Mouse (Mus musculus): ENCODE measurements around the gene AL731706.1. TPM values are rescaled to one million over a fixed set of nuclear protein-coding genes. Genes with fewer than 3 reads are reported as not detected.
"Not testable (repeated sequence)": the region's sequence is repeated elsewhere in the genome, so short reads cannot be mapped to it uniquely, and the experiment has no call there.

Gene AL731706.1
- polyA plus RNA-seq, 1 experiment from 2014 or later, result 32.1 TPM

DNA sequence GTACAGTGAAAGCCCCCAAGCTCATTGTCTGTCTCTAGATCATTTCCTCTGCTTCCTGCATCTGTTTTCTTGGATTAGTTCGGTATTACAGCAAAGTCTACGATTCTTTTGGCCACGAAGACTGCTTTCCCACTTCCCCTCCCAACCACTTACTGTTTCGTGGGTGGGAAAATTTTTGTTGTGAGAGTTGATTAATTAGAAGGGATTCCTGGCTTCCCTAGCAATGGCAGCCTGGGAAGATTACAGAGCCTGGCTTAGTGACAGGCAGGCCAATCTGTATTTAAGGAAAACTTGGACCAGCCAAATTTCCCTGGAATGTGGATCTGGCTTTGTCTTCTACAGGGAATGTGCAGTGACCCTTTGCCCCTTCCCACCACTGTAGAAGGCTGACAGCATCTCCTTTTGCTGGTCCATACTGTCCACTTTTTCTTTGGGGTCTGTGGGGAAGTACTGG is 20.8 kb upstream of the AL731706.1 start:
- no peaks in the 10 kb centered on the region for H3K36me3 ChIP-seq (ENCODE audit: control insufficient read depth, insufficient read depth, low read length)
- peak overlapping the region; percentile 4; the same call in 1 of the 2 replicates for H3K9ac ChIP-seq (ENCODE audit: low read length)
- peaks cover 14% of the 10 kb centered on the region for H3K4me1 ChIP-seq (ENCODE audit: control insufficient read depth, insufficient read depth, low read length)
- H3K27me3 ChIP-seq (ENCODE audit: control insufficient read depth, insufficient read depth, low read length), result no peaks in the 10 kb centered on the region
- no peak overlapping the region for H3K4me3 ChIP-seq (ENCODE audit: low read depth, low read length)
- no peaks in the 10 kb centered on the region for H3K9me3 ChIP-seq (ENCODE audit: control insufficient read depth, low read length)
- H3K4me2 ChIP-seq, result no peak overlapping the region
- ATAC-seq (ENCODE audit: low FRiP score) (peak; percentile 60), DNase-seq (ENCODE audit: low spot score, missing footprints) (no peak)
- no peak overlapping the region for H3K27ac ChIP-seq (ENCODE audit: low read depth, low read length)
- 10% methylated on average over 4 of the region's 4 CpGs for WGBS

DNA sequence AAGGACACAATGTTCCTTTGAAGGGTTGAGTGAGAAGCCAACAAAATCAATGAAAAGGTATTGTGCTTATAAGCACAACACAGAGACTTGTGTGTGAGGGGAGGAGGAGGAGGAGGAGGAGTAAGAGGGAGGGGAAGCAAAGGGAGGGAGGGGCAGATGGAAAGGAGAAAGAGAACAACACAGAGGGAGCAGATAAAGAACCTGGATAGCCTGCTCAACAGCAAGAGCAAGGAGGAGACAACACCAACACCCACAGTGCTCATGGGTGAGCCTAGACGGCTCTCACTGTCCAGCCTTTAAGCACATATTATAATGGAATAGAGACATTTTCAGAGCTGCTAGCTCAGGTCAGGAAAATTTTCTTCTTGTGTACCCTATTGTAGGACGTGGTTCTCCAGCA is 18.1 kb upstream of the AL731706.1 start:
- no peak overlapping the region for H3K27ac ChIP-seq (ENCODE audit: low read depth, low read length)
- H3K4me2 ChIP-seq, result no peak overlapping the region

DNA sequence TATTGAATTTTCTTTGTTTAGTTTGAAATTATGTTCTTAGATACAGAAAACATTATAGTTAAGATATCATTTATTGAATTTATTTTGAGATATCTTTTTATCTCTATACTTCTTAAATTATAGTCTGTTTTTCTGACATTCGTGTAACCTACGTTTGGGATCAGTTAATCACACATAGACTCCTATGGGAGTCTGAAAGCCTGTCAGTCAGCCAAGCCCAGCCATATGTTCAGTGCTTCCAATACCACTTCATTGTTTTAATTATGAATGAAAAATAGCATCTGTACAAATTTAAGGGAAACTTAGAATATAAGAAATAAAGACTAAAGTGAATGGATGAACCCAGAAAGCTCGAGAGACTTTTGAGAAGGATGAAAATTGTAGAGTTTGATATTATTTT is 17.4 kb upstream of the AL731706.1 start:
- Histone ChIP-seq H3K27ac (ENCODE audit: low read depth, low read length) (no peak overlapping the region), H3K9ac (ENCODE audit: low read length) (no peak overlapping the region), H3K4me1 (ENCODE audit: control insufficient read depth, insufficient read depth, low read length) (peaks cover 14% of the 10 kb centered on the region), H3K9me3 (ENCODE audit: control insufficient read depth, low read length) (no peaks in the 10 kb centered on the region), H3K4me2 (no peak overlapping the region), H3K4me3 (ENCODE audit: low read depth, low read length) (no peak overlapping the region), H3K36me3 (ENCODE audit: control insufficient read depth, insufficient read depth, low read length) (0 out of 2 replicates have a peak, but pooled peaks cover 5% of the 10 kb centered on the region), H3K27me3 (ENCODE audit: control insufficient read depth, insufficient read depth, low read length) (no peaks in the 10 kb centered on the region)
- ATAC-seq (ENCODE audit: low FRiP score), result no peak
- DNase-seq (ENCODE audit: low spot score, missing footprints), result no peak
- WGBS, result 82% methylated on average over 3 of the region's 3 CpGs

More for the DNA sequence above, 18.1 kb upstream of the AL731706.1 start:
- Histone ChIP-seq H3K27me3 (ENCODE audit: control insufficient read depth, insufficient read depth, low read length) (no peaks in the 10 kb centered on the region), H3K9me3 (ENCODE audit: control insufficient read depth, low read length) (no peaks in the 10 kb centered on the region), H3K4me3 (ENCODE audit: low read depth, low read length) (no peak overlapping the region), H3K36me3 (ENCODE audit: control insufficient read depth, insufficient read depth, low read length) (0 out of 2 replicates have a peak, but pooled peaks cover 5% of the 10 kb centered on the region), H3K9ac (ENCODE audit: low read length) (no peak overlapping the region), H3K4me1 (ENCODE audit: control insufficient read depth, insufficient read depth, low read length) (peaks cover 14% of the 10 kb centered on the region)
- DNase-seq (ENCODE audit: low spot score, missing footprints) (no peak), ATAC-seq (ENCODE audit: low FRiP score) (no peak)
- WGBS, result 67% methylated on average over 2 of the region's 2 CpGs

DNA sequence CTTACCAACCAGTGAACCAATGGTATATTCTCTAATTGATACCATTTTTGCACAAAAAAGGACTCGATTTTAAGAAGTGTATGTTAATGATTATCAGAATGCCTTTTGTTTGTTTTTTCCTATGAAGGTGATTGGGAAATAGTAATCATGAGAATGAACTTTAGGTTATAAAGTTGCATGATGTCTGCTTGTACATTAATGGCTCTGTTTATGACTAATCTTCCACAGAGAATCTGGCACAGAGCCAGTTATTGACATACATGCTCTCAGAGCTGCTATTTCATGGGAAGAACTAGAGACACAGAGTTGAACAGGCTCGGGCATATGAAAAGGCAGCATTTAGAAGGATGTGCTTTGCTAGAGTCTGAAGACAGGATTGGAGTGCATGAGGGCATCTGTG is 4.9 kb upstream of the AL731706.1 start:
- Histone ChIP-seq H3K27ac (ENCODE audit: low read depth, low read length) (no peak overlapping the region), H3K4me3 (ENCODE audit: low read depth, low read length) (no peak overlapping the region), H3K9ac (ENCODE audit: low read length) (no peak overlapping the region), H3K36me3 (ENCODE audit: control insufficient read depth, insufficient read depth, low read length) (no peaks in the 10 kb centered on the region), H3K4me1 (ENCODE audit: control insufficient read depth, insufficient read depth, low read length) (peaks cover 7% of the 10 kb centered on the region), H3K9me3 (ENCODE audit: control insufficient read depth, low read length) (no peaks in the 10 kb centered on the region), H3K4me2 (no peak overlapping the region), H3K27me3 (ENCODE audit: control insufficient read depth, insufficient read depth, low read length) (no peaks in the 10 kb centered on the region)
- DNase-seq (ENCODE audit: low spot score, missing footprints) (no peak), ATAC-seq (ENCODE audit: low FRiP score) (no peak)
- WGBS, result 87% methylated on average over 2 of the region's 2 CpGs

DNA sequence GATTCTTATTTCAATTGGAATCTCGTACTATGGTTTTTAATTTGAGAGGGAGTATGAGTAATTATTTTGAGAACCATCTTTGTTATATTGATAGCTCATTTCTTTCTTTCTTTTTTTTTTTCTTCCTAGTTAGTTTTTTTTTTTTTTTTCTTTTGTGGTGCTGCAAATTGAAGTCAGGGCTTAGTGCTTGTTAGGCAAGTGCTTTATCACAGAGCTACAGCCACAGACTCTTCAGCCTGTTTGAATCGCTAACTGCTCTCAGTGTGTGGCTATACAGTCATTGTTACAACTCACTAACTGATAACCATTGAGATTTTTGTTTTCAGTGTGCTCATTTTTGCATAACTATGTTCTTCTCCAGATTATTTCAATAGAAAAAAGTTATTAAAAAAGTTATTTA is 3.3 kb upstream of the AL731706.1 start:
- no peak overlapping the region for H3K9ac ChIP-seq (ENCODE audit: low read length)
- no peaks in the 10 kb centered on the region for H3K36me3 ChIP-seq (ENCODE audit: control insufficient read depth, insufficient read depth, low read length)
- WGBS, result 65% methylated on average over 2 of the region's 2 CpGs
- no peak overlapping the region for H3K4me2 ChIP-seq
- DNase-seq (ENCODE audit: low spot score, missing footprints), result no peak
- H3K27me3 ChIP-seq (ENCODE audit: control insufficient read depth, insufficient read depth, low read length), result no peaks in the 10 kb centered on the region
- H3K4me3 ChIP-seq (ENCODE audit: low read depth, low read length), result no peak overlapping the region
- H3K4me1 ChIP-seq (ENCODE audit: control insufficient read depth, insufficient read depth, low read length), result peaks cover 11% of the 10 kb centered on the region
- ATAC-seq (ENCODE audit: low FRiP score), result no peak
- H3K27ac ChIP-seq (ENCODE audit: low read depth, low read length), result no peak overlapping the region
- no peaks in the 10 kb centered on the region for H3K9me3 ChIP-seq (ENCODE audit: control insufficient read depth, low read length)

DNA sequence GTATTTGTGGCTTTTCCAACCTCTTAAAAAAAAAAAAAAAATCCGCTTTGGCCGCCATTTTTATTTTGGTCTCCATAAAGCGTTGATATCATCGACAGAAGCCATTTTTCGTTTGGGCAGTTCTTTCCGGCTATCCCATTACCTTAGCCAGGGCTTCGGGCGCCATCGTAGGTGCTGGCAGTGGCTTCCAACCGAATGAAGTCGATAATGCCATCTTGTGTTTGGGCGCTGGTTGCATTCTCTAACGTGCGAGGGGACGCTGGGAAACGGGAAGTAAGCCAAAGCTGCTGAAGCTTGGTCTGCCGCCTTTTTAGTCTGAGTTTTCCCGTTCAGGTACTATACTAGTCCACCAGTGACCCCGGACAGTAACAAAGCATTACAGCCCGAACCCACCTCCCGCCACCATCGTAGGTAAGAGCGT is 772 bp upstream of the AL731706.1 start:
- peak overlapping the region; percentile 49 for H3K4me2 ChIP-seq
- H3K9ac ChIP-seq (ENCODE audit: low read length), result peak overlapping the region; percentile 77
- peak; percentile 98 for DNase-seq (ENCODE audit: low spot score, missing footprints)
- under 1% methylated on average over 23 of the region's 23 CpGs for WGBS
- H3K27ac ChIP-seq (ENCODE audit: low read depth, low read length), result peak overlapping the region; percentile 82; the same call in 1 of the 2 replicates
- H3K4me1 ChIP-seq (ENCODE audit: control insufficient read depth, insufficient read depth, low read length), result peaks cover 10% of the 10 kb centered on the region
- ATAC-seq (ENCODE audit: low FRiP score), result peak; percentile 85
- no peaks in the 10 kb centered on the region for H3K9me3 ChIP-seq (ENCODE audit: control insufficient read depth, low read length)
- peak overlapping the region; percentile 68 for H3K4me3 ChIP-seq (ENCODE audit: low read depth, low read length)
- no peaks in the 10 kb centered on the region for H3K36me3 ChIP-seq (ENCODE audit: control insufficient read depth, insufficient read depth, low read length)
- H3K27me3 ChIP-seq (ENCODE audit: control insufficient read depth, insufficient read depth, low read length), result no peaks in the 10 kb centered on the region

DNA sequence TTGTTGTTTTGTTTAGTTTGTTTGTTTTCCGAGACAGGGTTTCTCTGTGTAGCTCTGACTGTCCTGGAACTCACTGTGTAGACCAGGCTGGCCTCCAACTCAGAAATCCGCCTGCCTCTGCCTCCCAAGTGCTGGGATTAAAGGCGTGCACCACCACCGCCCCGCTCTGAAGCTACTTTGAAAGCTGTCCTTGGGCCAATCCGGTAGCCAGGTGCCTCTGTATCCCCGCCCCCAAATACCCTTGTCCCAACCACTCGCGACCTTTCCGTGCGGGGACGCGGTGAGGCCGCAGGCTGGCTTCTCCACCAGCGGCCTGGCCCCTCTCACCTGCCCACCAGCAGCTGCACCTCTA is 497 bp downstream of the AL731706.1 start:
- H3K4me3 ChIP-seq (ENCODE audit: low read depth, low read length), result peak overlapping the region; percentile 68
- not testable (repeated sequence) for H3K27me3 ChIP-seq (ENCODE audit: control insufficient read depth, insufficient read depth, low read length); H3K4me1 ChIP-seq (ENCODE audit: control insufficient read depth, insufficient read depth, low read length); H3K36me3 ChIP-seq (ENCODE audit: control insufficient read depth, insufficient read depth, low read length); DNase-seq (ENCODE audit: low spot score, missing footprints); H3K9me3 ChIP-seq (ENCODE audit: control insufficient read depth, low read length)
- peak overlapping the region; percentile 76 for H3K9ac ChIP-seq (ENCODE audit: low read length)
- WGBS, result 7% methylated on average over 15 of the region's 15 CpGs
- peak overlapping the region; percentile 34 for H3K4me2 ChIP-seq
- peak overlapping the region; percentile 82 for H3K27ac ChIP-seq (ENCODE audit: low read depth, low read length)
- ATAC-seq (ENCODE audit: low FRiP score), result peak; percentile 68; the same call in 1 of the 2 replicates

DNA sequence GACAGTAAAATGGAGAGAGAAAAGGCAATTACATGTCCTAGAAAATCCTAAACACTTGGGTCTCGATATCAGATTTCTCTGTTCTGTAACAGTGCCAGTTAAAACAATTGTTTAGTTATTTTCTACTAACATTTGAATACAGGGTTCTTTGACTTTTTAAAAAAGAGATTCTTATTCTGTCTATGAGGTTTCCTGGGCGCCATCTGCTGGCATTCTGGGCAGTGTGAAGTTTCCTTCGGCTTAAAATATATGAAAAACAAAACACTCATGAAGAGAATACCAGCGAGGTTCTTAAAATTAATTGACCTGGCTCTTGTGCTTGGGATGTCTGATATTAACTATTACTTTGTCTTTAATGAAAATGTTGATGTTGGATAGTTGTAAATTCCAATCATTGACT is 4.3 kb downstream of the AL731706.1 start:
- 70% methylated on average over 4 of the region's 4 CpGs for WGBS
- no peak for DNase-seq (ENCODE audit: low spot score, missing footprints)
- Histone ChIP-seq H3K4me2 (no peak overlapping the region), H3K4me3 (ENCODE audit: low read depth, low read length) (no peak overlapping the region), H3K36me3 (ENCODE audit: control insufficient read depth, insufficient read depth, low read length) (no peaks in the 10 kb centered on the region), H3K27me3 (ENCODE audit: control insufficient read depth, insufficient read depth, low read length) (no peaks in the 10 kb centered on the region), H3K9ac (ENCODE audit: low read length) (no peak overlapping the region), H3K9me3 (ENCODE audit: control insufficient read depth, low read length) (no peaks in the 10 kb centered on the region), H3K27ac (ENCODE audit: low read depth, low read length) (no peak overlapping the region), H3K4me1 (ENCODE audit: control insufficient read depth, insufficient read depth, low read length) (peaks cover 4% of the 10 kb centered on the region; the same call in 1 of the 2 replicates)
- no peak for ATAC-seq (ENCODE audit: low FRiP score)

DNA sequence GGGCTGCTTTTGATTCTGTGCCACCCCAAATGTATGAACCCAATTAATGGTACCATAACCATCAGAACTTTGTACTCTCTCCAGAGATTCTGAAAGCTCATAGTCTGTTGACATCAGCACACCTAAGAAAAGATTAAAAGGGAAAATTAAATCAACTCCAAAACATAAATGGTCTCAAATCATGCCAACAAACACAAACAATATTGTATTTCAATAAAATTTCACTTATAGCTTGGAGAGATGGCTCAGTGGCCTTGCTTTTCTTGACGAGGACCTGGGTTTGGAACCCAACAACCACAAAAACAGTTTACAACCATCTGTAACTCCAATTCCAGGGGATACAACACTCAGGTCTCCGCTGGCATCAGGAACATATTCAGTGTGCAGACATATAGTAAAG is 5.6 kb downstream of the AL731706.1 start, which contains the start of gene AL731706.2:
AL731706.2 (minus strand) TSS at position 101 of the 400 bp plus-strand sequence.
- Histone ChIP-seq H3K27me3 (ENCODE audit: control insufficient read depth, insufficient read depth, low read length) (no peaks in the 10 kb centered on the region), H3K4me3 (ENCODE audit: low read depth, low read length) (no peak within 1 kb of the TSS), H3K9me3 (ENCODE audit: control insufficient read depth, low read length) (no peaks in the 10 kb centered on the region), H3K4me1 (ENCODE audit: control insufficient read depth, insufficient read depth, low read length) (peaks cover 4% of the 10 kb centered on the region; the same call in 1 of the 2 replicates), H3K27ac (ENCODE audit: low read depth, low read length) (no peak within 1 kb of the TSS), H3K36me3 (ENCODE audit: control insufficient read depth, insufficient read depth, low read length) (peaks cover 2% of the 10 kb centered on the region; the same call in 1 of the 2 replicates), H3K4me2 (no peak within 1 kb of the TSS), H3K9ac (ENCODE audit: low read length) (no peak within 1 kb of the TSS)
- WGBS, result 91% methylated on average over 2 of the region's 2 CpGs
- DNase-seq (ENCODE audit: low spot score, missing footprints), result no peak
- no peak for ATAC-seq (ENCODE audit: low FRiP score)
